Mouse (Mus musculus) ES-E14 (cell line): ENCODE data around the gene Prkag1. TPM values are rescaled to one million over a fixed set of nuclear protein-coding genes. Genes with fewer than 3 reads are reported as not detected.

Experiments
- DNase-seq: peaks from one replicate; pipeline ENCODE4 v3.0.0-alpha.2; 2013; ENCODE audit warnings: low read depth, low spot score
- H3K27ac ChIP-seq: 2 replicates; pipeline ENCODE4 v1.5.1; 2012; ENCODE audit warnings: low read depth, mild to moderate bottlenecking, low read length, moderate library complexity, mixed read lengths; ENCODE audit not compliant: poor library complexity, insufficient read depth, severe bottlenecking
- H3K36me3 ChIP-seq: 2 replicates; pipeline ENCODE4 v1.6.1; 2012; ENCODE audit warnings: mild to moderate bottlenecking, low read length, moderate library complexity, mixed read lengths; ENCODE audit not compliant: control insufficient read depth, poor library complexity, insufficient read depth, severe bottlenecking
- H3K4me1 ChIP-seq, 2 experiments: fragments of 150-350 bp in 1 of 2; sonication (generic) in 1 of 2; 2 replicates each; pipeline ENCODE4 v1.6.1; 2012; ENCODE audit warnings: low read length in 2 of 2, mild to moderate bottlenecking in 1 of 2, mixed read lengths in 1 of 2; ENCODE audit not compliant: control insufficient read depth in 2 of 2, insufficient read depth in 2 of 2, poor library complexity in 1 of 2
- H3K4me3 ChIP-seq, 2 experiments: fragments of 150-350 bp in 1 of 2; sonication (generic) in 1 of 2; 2 replicates each; pipeline ENCODE4 v1.5.1; 2012; ENCODE audit warnings: low read length in 2 of 2, low read depth in 1 of 2, mild to moderate bottlenecking in 1 of 2, mixed read lengths in 1 of 2; ENCODE audit not compliant: insufficient read depth in 1 of 2, poor library complexity in 1 of 2, severe bottlenecking in 1 of 2
- H3K9ac ChIP-seq: 2 replicates; pipeline ENCODE4 v1.6.1; 2012; ENCODE audit warnings: low read depth, mild to moderate bottlenecking, low read length, mixed read lengths; ENCODE audit not compliant: poor library complexity, insufficient read depth, severe bottlenecking
- H3K9me3 ChIP-seq: fragments of 150-350 bp; sonication (generic); 2 replicates; pipeline ENCODE4 v1.6.1; 2012; ENCODE audit warnings: low read depth, mild to moderate bottlenecking, low read length; ENCODE audit not compliant: control insufficient read depth, insufficient read depth
- CHD2 ChIP-seq: IDR thresholded peaks from 2 replicates; pipeline ENCODE4 v1.6.1; 2014; ENCODE audit warnings: mild to moderate bottlenecking, low read depth, low read length, inconsistent platforms
- HCFC1 ChIP-seq: IDR thresholded peaks from 2 replicates; pipeline ENCODE4 v1.6.1; 2012; ENCODE audit warnings: low read length, inconsistent platforms, borderline replicate concordance; ENCODE audit not compliant: insufficient read depth
- MAFK ChIP-seq: IDR thresholded peaks from 2 replicates; pipeline ENCODE4 v1.6.1; 2014; ENCODE audit warnings: mild to moderate bottlenecking, low read depth, low read length, inconsistent platforms; ENCODE audit not compliant: insufficient read depth
- ZC3H11A ChIP-seq: IDR thresholded peaks from 2 replicates; pipeline ENCODE4 v1.6.1; 2012; ENCODE audit warnings: low read depth, mild to moderate bottlenecking, inconsistent platforms, low read length, borderline replicate concordance
- ZNF384 ChIP-seq: IDR thresholded peaks from 2 replicates; pipeline ENCODE4 v1.6.1; 2012; ENCODE audit warnings: low read depth, low read length, inconsistent platforms
- in situ Hi-C, 2 experiments: fragments of 600-800 bp; cut with MboI; formaldehyde crosslinking; loops; one replicate each; pipeline ENCODE4 v1.15.1; 2025; ENCODE audit warnings: low sequenced_read_pairs in 2 of 2, inconsistent platforms in 1 of 2; ENCODE audit not compliant: unreplicated experiment in 2 of 2
- total RNA-seq: library from RNA; depleted of rRNA; stranded (reverse); fragments of 300-350 nt; gene quantifications from 2 replicates; pipeline ENCODE4 v1.2.3, GENCODE M21; 2012

Gene Prkag1
- total RNA-seq, 1 experiment, result 54.7 TPM

GRCm38 (mm10) chr15:98866501-98866900 is 35.2 kb upstream of the Prkag1 start:
- DNase-seq, result no peak
- peaks cover 53% of the 10 kb centered on the region for H3K36me3 ChIP-seq
- H3K27ac ChIP-seq, result no peak overlapping the region
- in situ Hi-C loops, result no loop called here
- H3K4me3 ChIP-seq, result no peak overlapping the region
- H3K9ac ChIP-seq, result no peak overlapping the region
- peaks cover 5 to 21% of the 10 kb centered on the region in 2 experiments; a peak in 2 of 4 replicates for H3K4me1 ChIP-seq
- H3K9me3 ChIP-seq, result no peaks in the 10 kb centered on the region
- TF ChIP-seq CHD2, result no peak
- TF ChIP-seq HCFC1, result no peak
- TF ChIP-seq MAFK, result no peak
- no peak for TF ChIP-seq ZC3H11A
- TF ChIP-seq ZNF384, result no peak

GRCm38 (mm10) chr15:98865771-98866170 is 34.5 kb upstream of the Prkag1 start:
- Histone ChIP-seq H3K9me3 (no peaks in the 10 kb centered on the region), H3K4me3 (no peak overlapping the region), H3K36me3 (peaks cover 60% of the 10 kb centered on the region), H3K9ac (no peak overlapping the region), H3K4me1 (peaks cover 5 to 21% of the 10 kb centered on the region in 2 experiments; a peak in 2 of 4 replicates), H3K27ac (no peak overlapping the region)
- DNase-seq, result no peak
- in situ Hi-C loops, result no loop called here
- TF ChIP-seq HCFC1, result no peak
- no peak for TF ChIP-seq ZNF384
- no peak for TF ChIP-seq CHD2
- no peak for TF ChIP-seq ZC3H11A
- no peak for TF ChIP-seq MAFK

- in situ Hi-C loops, result no loop called here
- no peaks in the 10 kb centered on the region for H3K9me3 ChIP-seq
- H3K9ac ChIP-seq, result no peak overlapping the region
- H3K27ac ChIP-seq, result no peak overlapping the region
- peaks cover 67% of the 10 kb centered on the region for H3K36me3 ChIP-seq
- H3K4me1 ChIP-seq, result peaks cover 5 to 18% of the 10 kb centered on the region in 2 experiments; a peak in 2 of 4 replicates
- no peak for DNase-seq
- no peak overlapping the region for H3K4me3 ChIP-seq
- no peak for TF ChIP-seq ZNF384
- no peak for TF ChIP-seq HCFC1
- TF ChIP-seq CHD2, result no peak
- no peak for TF ChIP-seq ZC3H11A
- no peak for TF ChIP-seq MAFK
These were observed 33.6 kb upstream of the Prkag1 start for GRCm38 (mm10) chr15:98864951-98865350.

- no peak overlapping the region for H3K27ac ChIP-seq
- in situ Hi-C loops, result no loop called here
- no peaks in the 10 kb centered on the region for H3K9me3 ChIP-seq
- H3K4me3 ChIP-seq, result no peak overlapping the region
- peaks cover 0 to 9% of the 10 kb centered on the region in 2 experiments; a peak in 1 of 4 replicates for H3K4me1 ChIP-seq
- no peak for TF ChIP-seq HCFC1
- no peak for TF ChIP-seq CHD2
- TF ChIP-seq ZC3H11A, result no peak
- no peak for TF ChIP-seq MAFK
- no peak for TF ChIP-seq ZNF384
- peaks cover 80% of the 10 kb centered on the region for H3K36me3 ChIP-seq
- DNase-seq, result no peak
- no peak overlapping the region for H3K9ac ChIP-seq
These were observed 32.2 kb upstream of the Prkag1 start for GRCm38 (mm10) chr15:98863451-98863958.
